Mouse (Mus musculus) stomach, postnatal 0 days (tissue): Measurements from ENCODE around the gene Ampd3.

ENCODE experiments used
- CTCF ChIP-seq: IDR thresholded peaks from 2 replicates; pipeline ENCODE4 v1.5.1; 2016; ENCODE audit warnings: antibody characterized with exemption, low read depth, mild to moderate bottlenecking, moderate library complexity
- EP300 ChIP-seq: optimal IDR thresholded peaks from 2 replicates; pipeline ENCODE3; 2016; ENCODE audit warnings: antibody characterized with exemption

- TF ChIP-seq CTCF: no peak
- no peak for TF ChIP-seq EP300
Observed at GRCm38 (mm10) chr7:110774674-110775073, 6.7 kb downstream of the Ampd3 start.
